Mouse (Mus musculus) kidney, postnatal 10 days (tissue): ENCODE measurements around the gene Snx18.

ENCODE experiments used
- DNase-seq: peaks from one replicate; pipeline ENCODE4 v3.0.0; 2021; ENCODE audit warnings: mixed read lengths

Snx18 gene

DNA sequence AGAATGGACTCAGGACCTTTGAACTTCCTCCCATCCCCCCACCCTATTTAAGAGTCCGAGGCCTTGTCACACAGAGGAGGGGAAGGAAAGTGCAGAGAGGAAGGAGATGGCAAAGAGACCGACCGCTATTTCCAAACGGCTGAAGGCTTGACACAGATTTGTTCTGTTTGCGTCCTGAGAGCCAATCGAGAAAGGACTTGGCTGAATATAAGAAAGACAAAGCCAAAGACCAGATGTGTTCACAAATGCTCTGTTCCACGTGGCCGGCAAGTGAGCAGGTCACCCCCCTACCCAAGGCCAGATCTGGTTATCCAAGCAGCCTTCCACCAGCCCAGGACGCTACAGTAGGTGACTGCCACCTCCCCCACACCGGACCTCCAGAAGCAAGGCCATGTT is 2.8 kb downstream of the Snx18 start:
- DNase-seq = peak; percentile 54

- peak; percentile 89 for DNase-seq
Measured at GRCm38 (mm10) chr13:113614635-113615545, 3.5 kb downstream of the Snx18 start.

DNA sequence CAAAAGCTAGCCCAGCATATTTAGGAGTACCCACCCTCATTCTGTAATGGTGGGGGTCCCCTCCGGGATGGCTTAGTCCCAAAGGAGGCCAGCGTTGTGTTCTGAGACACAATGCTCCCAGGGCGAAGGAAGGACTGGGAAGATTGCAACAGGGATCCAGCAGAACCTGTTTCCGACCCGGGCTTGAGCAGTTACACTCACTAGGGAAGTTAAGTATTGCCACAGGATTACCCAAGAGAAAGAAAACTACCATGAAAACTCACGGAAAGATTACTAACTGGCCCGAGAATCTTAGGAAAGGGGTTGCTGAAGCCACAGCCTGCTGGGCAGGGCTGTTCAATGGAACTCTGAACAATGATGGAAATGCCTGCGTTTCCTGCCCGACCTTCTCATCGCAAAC is 4.5 kb downstream of the Snx18 start:
- DNase-seq = no peak

DNA sequence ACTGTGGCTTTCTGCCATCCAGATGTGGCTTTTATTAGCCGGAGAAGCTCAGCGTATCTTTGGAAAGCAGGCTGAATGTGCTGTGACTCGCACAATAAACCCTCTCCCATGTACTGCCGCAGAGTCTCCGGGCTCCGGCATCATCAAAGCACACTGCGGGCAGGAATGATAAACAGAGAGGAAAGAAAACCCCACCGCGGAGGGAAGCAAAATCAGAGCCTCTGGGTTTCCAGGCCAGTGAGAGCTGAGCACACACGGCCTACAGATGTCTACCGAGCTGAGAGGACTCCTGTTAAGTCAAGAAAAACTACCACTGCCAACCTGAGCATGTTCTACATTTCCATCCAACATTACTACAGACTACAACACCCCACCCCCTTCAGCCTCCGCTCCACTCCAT is 5.0 kb downstream of the Snx18 start:
- DNase-seq = peak; percentile 39

GRCm38 (mm10) chr13:113612141-113612950 is 6.0 kb downstream of the Snx18 start:
- DNase-seq = peak; percentile 58

- no peak for DNase-seq
Measured at GRCm38 (mm10) chr13:113610732-113611500, 7.4 kb downstream of the Snx18 start.

DNA sequence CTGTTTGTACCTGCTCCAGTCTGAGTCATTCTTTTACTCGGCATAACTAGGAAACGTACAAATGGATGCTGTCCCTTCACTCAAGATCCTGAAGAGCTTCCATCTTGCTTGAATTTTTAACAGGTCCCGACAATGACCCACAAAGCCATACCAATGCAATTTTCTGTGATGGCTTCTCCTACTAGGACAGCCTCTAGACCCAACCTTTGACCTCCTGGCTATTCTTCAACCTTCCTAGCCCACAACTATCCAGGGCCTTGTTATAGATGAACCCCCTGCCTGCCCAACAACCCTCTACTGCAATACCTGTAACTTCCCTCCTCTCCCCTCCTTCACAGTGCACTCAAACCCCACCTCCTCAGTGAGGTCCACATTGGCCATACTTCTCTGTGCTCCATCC is 8.9 kb downstream of the Snx18 start:
- DNase-seq = no peak

- DNase-seq = no peak
Measured at GRCm38 (mm10) chr13:113607821-113608220, 10.5 kb downstream of the Snx18 start.

DNA sequence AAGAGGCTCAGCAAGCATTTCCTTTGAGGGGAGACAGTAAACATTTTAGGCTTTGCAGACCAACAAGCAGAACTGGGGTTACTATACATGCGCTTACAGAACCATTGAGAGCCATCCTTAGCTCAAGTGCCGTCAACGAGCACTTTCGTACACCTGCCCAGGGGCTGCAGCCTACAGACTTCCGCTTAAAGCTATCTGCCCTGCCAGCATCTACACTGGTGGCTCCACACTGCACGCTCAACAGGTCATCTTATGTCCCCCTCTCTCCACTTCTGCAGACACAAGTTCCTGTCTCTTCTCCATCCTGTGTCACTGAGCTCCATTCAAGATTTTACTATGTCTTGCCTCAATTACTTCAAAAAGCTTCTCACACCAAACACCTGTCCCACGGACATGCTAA is 11.0 kb downstream of the Snx18 start:
- no peak for DNase-seq

- no peak for DNase-seq
Measured at GRCm38 (mm10) chr13:113606741-113607358, 11.5 kb downstream of the Snx18 start.

GRCm38 (mm10) chr13:113606131-113606530 is 12.2 kb downstream of the Snx18 start:
- peak; percentile 57 for DNase-seq

DNA sequence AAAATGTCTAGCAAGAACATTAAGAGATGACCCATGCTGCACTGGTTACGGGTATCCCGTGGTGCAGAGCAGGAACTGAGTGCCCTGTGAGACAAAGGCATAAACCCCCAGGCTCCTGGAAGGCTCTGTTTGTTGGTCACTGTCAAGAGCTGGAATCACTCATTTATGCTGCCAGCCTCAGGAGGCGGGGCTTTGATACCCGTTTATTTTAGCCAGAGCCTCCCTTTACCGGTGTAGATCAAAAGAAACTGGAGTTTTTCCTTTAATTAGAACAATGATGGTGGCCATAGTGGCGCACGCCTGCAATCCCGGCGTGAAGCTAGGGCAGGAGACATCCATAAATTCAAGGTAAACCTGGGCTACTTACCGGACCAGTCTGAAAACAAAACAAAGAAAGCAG is 12.7 kb downstream of the Snx18 start:
- no peak for DNase-seq

- DNase-seq = no peak
Measured at GRCm38 (mm10) chr13:113604321-113604720, 14.0 kb downstream of the Snx18 start.

GRCm38 (mm10) chr13:113602882-113603342 is 15.5 kb downstream of the Snx18 start:
- peak; percentile 33 for DNase-seq

- peak; percentile 62 for DNase-seq
Measured at GRCm38 (mm10) chr13:113601831-113602604, 16.3 kb downstream of the Snx18 start.

DNA sequence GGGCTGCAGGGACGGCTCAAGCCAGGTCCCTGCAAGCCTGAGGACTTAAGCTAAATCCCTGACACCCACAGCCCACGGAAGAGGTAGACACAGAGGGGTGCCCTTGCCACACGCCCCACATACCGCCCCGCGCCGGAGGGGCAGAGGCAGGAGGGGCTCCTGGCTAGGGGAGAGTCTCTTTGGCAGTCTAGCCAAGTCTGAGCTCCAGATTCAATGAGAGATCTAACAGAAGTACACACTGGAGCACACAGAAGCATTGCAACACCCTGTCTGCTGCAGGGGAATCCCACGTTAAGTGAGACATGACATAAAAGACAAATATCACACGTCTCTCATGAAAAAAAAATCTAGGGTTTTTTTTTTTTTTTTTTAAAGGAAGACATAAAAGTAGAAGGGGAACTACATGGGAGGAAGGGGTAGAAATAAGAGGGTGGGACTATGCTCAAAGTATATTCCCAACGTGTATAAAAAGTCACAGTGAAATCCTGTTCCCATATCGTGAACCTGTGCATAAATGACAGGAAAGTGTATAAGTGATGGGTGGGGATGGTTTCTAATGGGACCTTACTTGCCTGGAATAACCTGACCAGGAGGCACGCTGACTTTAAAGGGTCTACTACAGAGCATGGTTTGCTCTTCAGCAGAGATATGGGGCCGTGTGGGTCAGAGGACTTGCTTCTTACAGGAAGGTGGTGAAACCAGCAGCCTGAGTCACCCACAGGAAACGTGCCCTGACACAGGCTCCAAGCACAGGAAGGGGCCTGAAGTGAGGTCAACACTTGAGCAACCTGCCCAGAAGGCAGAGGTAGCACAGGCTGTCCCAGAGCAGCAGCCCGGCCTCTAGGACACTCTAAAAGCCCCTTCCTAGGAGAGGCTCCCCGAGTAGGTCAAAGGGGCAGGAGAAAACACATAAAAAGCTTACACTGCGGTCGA is 17.6 kb downstream of the Snx18 start:
- DNase-seq = no peak

- no peak for DNase-seq
Measured at GRCm38 (mm10) chr13:113599701-113600530, 18.4 kb downstream of the Snx18 start.

GRCm38 (mm10) chr13:113597616-113598015 is 20.7 kb downstream of the Snx18 start:
- DNase-seq = no peak

DNA sequence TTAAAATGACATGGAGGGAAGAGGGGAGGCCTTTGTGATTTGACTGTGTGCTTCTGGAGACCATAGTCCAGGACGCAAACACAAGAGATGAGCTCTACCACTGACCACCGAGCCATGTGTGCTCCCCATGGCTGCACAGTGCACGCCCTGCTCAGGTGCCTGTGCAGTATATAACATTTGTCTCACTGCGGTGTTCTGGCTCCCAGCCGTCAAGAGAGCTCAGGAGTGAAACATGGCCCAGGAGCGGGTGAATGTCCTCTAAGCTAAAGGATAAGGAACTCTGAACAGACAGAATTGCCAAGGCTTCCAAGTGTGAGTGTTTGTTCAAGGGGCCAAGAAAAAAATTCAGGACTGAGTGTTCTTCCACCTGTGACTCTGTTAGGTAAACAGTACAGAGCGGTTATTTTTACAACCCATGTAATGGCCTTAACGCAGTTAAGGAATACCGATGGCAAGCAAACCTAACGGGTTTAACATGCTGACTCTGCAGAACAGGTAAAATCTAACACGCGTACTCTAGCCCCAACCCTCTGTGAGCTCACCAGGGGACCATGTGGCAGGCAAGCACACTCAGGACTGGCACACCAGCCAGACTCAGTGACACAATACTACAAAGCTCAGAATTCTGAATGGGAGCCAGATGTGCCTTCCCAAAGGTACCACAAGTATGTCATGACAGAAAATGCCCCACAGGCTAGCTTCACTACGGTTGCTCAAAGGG is 21.4 kb downstream of the Snx18 start:
- no peak for DNase-seq
